Mouse (Mus musculus) neural tube, embryonic 13.5 days (tissue): Measurements from ENCODE around the gene Tssk6. TPM values are rescaled to one million over a fixed set of nuclear protein-coding genes. Genes with fewer than 3 reads are reported as not detected.
A peak's percentile ranks its signal among the peaks of the same experiment; 100 is the strongest.

Experiments used
- ATAC-seq: fragments of 200-750 bp; cut with Nextera tagmentation; 2 replicates; pipeline ENCODE4 v1.8.0; 2017; ENCODE audit warnings: low read depth, mild to moderate bottlenecking, moderate TSS enrichment, moderate library complexity
- H3K27ac ChIP-seq: fragments of 300-500 bp; sonication (generic); replicated peaks from 2 replicates; pipeline ENCODE4 v1.5.1; 2015; ENCODE audit warnings: moderate library complexity, mild to moderate bottlenecking, inconsistent platforms
- H3K27me3 ChIP-seq: fragments of 300-500 bp; sonication (generic); 2 replicates; pipeline ENCODE4 v1.6.1; 2015; ENCODE audit warnings: mild to moderate bottlenecking, inconsistent platforms
- H3K36me3 ChIP-seq: fragments of 300-500 bp; sonication (generic); 2 replicates; pipeline ENCODE4 v1.6.1; 2015; ENCODE audit warnings: mild to moderate bottlenecking, inconsistent platforms
- H3K4me1 ChIP-seq: fragments of 300-500 bp; sonication (generic); replicated peaks from 2 replicates; pipeline ENCODE4 v1.6.1; 2015; ENCODE audit warnings: inconsistent platforms
- H3K4me2 ChIP-seq: fragments of 300-500 bp; sonication (generic); 2 replicates; pipeline ENCODE4 v1.6.1; 2015; ENCODE audit warnings: inconsistent platforms, mild to moderate bottlenecking, moderate library complexity
- H3K4me3 ChIP-seq: fragments of 300-500 bp; sonication (generic); 2 replicates; pipeline ENCODE4 v1.5.1; 2015; ENCODE audit warnings: mild to moderate bottlenecking, inconsistent platforms
- H3K9ac ChIP-seq: fragments of 300-500 bp; sonication (generic); 2 replicates; pipeline ENCODE4 v1.6.1; 2015; ENCODE audit warnings: moderate library complexity, mild to moderate bottlenecking, inconsistent platforms
- H3K9me3 ChIP-seq: fragments of 300-500 bp; sonication (generic); 2 replicates; pipeline ENCODE4 v1.6.1; 2016; ENCODE audit warnings: inconsistent platforms
- WGBS: fragments of 180-500 bp; shearing (Covaris S2); methylation state at CpG from one replicate; pipeline ENCODE4 v1.1.7; 2015; 5-methylcytosine and 5-hydroxymethylcytosine counted together
- polyA plus RNA-seq: library from polyadenylated mRNA; unstranded; fragments of >200 nt; fragmentation: Nextera tagmentation; extraction: Ambion mirVana; gene quantifications from 2 replicates; pipeline ENCODE4 v1.2.1, GENCODE M21; 2015

Gene Tssk6
- 3.4 TPM in 2 replicates for polyA plus RNA-seq

DNA sequence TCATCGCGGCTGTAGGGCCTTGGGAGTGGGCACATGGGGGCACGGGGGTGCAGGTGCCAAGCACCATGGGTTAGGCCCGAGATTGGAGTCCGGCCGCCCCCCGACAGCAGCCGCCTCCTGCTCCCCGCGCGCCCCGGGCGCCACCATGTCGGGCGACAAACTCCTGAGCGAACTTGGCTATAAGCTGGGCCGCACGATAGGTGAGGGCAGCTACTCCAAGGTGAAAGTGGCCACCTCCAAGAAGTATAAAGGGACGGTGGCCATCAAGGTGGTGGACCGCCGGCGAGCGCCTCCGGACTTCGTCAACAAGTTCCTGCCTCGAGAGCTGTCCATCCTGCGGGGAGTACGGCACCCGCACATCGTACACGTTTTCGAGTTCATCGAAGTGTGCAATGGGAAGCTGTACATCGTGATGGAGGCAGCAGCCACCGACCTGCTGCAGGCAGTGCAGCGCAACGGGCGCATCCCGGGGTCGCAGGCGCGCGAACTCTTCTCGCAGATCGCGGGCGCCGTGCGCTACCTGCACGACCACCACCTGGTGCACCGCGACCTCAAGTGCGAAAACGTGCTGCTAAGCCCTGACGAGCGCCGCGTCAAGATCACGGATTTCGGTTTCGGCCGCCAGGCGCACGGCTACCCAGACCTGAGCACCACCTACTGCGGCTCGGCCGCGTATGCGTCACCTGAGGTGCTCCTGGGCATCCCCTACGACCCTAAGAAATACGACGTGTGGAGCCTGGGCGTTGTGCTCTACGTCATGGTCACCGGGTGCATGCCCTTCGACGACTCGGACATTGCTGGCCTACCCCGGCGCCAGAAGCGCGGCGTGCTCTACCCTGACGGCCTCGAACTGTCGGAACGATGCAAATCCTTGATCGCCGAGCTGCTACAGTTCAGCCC is at the start of gene Tssk6, which contains the start of the genes Ndufa13 and Yjefn3:
TSS of gene Tssk6 (plus strand) at position 22 of the 900 bp plus-strand sequence.
TSS of gene Ndufa13 (minus strand) at position 396 of the 900 bp plus-strand sequence.
TSS of gene Yjefn3 (minus strand) at position 550 of the 900 bp plus-strand sequence.
- H3K4me2 ChIP-seq = peak within 1 kb of the TSS; percentile 93
- 2% methylated on average over 89 of the region's 89 CpGs for whole genome bisulfite sequencing
- peak; percentile 10 for ATAC-seq
- H3K4me3 ChIP-seq = peak within 1 kb of the TSS; percentile 73
- H3K9ac ChIP-seq = peak within 1 kb of the TSS; percentile 81
- H3K4me1 ChIP-seq = peaks cover 56% of the 10 kb centered on the region
- peaks cover 12% of the 10 kb centered on the region; the same call in 1 of the 2 replicates for H3K36me3 ChIP-seq
- peak within 1 kb of the TSS; percentile 93 for H3K27ac ChIP-seq
- H3K9me3 ChIP-seq = no peaks in the 10 kb centered on the region
- no peaks in the 10 kb centered on the region for H3K27me3 ChIP-seq

DNA sequence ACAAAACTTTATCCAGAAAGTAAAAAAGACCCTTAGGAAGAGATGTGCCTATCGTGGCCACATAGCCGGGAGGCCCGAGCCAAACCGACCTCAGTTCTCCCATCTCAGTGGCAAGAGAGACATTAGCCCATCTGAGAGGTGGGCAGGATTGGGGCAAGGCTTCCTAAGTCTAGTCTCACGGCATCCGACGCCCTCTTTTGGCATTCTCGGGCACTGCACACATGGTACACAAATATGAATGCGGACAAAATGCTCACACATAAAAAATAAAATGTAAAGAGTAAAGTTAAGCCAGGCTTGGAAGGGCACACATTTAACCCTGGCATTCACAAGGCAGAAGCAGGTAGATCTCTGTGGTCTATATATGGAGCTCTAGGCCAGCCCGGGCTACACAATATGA is 48.1 kb upstream of the Tssk6 start:
- no peaks in the 10 kb centered on the region for H3K4me1 ChIP-seq
- no peak overlapping the region for H3K4me3 ChIP-seq
- H3K27ac ChIP-seq = no peak overlapping the region
- H3K9ac ChIP-seq = no peak overlapping the region
- no peak overlapping the region for H3K4me2 ChIP-seq
- 93% methylated on average over 10 of the region's 10 CpGs for WGBS
- H3K9me3 ChIP-seq = no peaks in the 10 kb centered on the region
- ATAC-seq = no peak
- H3K36me3 ChIP-seq = peaks cover 12% of the 10 kb centered on the region
- no peaks in the 10 kb centered on the region for H3K27me3 ChIP-seq

DNA sequence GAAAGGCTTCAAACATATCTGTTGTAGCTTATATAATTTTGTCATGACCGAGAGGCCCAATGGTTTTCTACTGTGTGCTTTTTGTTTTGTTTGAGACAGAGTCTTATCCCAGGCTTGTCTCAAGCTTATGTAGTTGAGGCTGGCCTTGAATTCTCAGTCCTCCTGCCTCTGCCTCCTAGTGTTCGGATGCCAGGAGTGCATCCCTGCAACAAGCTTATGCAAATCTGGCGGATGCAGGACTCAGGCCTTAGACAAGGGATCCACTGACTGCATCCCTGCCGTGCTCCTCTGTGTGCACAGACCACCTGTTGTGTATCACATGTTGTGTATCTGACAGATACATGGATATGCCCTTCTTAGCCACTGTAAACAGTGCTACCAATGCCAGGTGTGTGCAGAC is 41.2 kb upstream of the Tssk6 start:
- WGBS = 62% methylated on average over 4 of the region's 4 CpGs
- Histone ChIP-seq H3K9ac (no peak overlapping the region), H3K4me2 (no peak overlapping the region), H3K9me3 (no peaks in the 10 kb centered on the region), H3K36me3 (peaks cover 47% of the 10 kb centered on the region), H3K4me1 (no peaks in the 10 kb centered on the region), H3K27me3 (no peaks in the 10 kb centered on the region), H3K27ac (no peak overlapping the region), H3K4me3 (no peak overlapping the region)
- no peak for ATAC-seq

DNA sequence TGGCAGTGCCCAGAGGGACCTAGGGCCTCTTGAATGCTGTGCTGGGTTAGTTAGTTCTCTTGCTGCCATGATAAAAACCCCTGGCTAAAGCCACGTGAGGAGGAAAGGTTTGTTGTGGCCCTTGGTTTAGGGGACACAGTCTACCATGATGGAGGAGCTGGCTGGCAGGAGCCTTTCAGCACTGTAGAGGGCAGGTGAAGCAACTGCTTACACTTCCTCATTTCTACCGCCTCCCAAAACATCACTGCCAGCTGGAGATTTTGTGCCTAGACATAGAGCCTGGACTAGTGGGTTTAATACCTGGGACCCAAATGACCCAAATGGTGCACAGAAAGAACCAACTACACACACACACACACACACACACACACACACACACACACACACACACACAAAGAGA is 40.7 kb upstream of the Tssk6 start:
- no peak overlapping the region for H3K4me2 ChIP-seq
- ATAC-seq = no peak
- H3K9ac ChIP-seq = no peak overlapping the region
- WGBS = 64% methylated on average over 2 of the region's 2 CpGs
- no peaks in the 10 kb centered on the region for H3K27me3 ChIP-seq
- peaks cover 47% of the 10 kb centered on the region for H3K36me3 ChIP-seq
- H3K4me1 ChIP-seq = no peaks in the 10 kb centered on the region
- H3K27ac ChIP-seq = no peak overlapping the region
- no peak overlapping the region for H3K4me3 ChIP-seq
- no peaks in the 10 kb centered on the region for H3K9me3 ChIP-seq

DNA sequence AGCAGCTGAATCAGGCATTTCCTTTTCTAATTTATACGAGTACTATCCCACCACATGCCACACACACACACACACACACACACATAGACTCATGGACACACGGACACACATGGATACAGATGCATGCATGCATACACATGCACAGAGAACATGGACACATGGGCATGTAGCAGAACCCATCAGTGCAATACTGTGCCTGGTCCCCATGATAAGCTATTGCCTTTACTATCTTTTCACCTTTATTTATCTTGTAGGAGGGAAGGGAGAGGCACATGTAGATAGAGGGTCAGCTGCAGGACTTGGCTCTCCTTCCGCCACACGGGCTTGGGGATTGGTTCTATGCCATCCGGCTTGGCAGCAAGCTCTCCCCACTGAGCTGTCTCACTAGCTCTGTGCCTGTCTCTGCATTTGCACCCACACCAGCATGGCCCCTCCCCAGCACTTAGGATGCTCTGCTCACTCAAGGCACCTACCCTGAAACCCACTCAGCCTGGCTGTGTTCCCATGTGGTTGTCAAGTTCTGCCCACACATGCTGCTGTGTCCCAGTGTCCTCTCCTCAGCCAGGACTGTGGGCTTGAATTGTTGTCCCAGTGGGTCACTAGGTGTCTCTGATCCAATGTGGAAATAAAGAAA is 38.5 kb upstream of the Tssk6 start:
- H3K4me2 ChIP-seq = no peak overlapping the region
- WGBS = 95% methylated on average over 5 of the region's 5 CpGs
- no peak overlapping the region for H3K9ac ChIP-seq
- no peak overlapping the region for H3K4me3 ChIP-seq
- H3K27me3 ChIP-seq = no peaks in the 10 kb centered on the region
- no peak for ATAC-seq
- no peaks in the 10 kb centered on the region for H3K9me3 ChIP-seq
- H3K4me1 ChIP-seq = no peaks in the 10 kb centered on the region
- H3K27ac ChIP-seq = no peak overlapping the region
- H3K36me3 ChIP-seq = peaks cover 44% of the 10 kb centered on the region

DNA sequence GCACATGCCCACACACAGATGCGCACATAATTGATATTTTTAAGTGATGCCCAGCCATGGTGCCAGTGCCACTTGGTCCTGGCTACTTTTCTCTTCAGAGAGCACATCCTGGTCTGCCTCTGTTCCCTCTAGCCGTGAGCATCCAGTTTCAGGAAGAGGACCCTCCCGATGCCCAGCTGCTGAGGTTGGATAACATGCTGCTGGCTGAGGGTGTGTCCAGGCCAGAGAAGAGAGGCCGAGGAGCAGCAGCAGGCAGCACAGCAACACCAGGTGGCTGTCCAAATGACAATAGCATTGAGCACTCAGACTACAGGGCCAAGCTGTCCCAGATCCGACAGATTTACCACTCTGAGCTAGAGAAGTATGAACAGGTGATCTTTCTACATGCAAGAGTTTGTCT is 37.8 kb upstream of the Tssk6 start:
- no peak for ATAC-seq
- Histone ChIP-seq H3K27me3 (no peaks in the 10 kb centered on the region), H3K4me3 (no peak overlapping the region), H3K9me3 (no peaks in the 10 kb centered on the region), H3K36me3 (peaks cover 40% of the 10 kb centered on the region), H3K4me1 (no peaks in the 10 kb centered on the region), H3K4me2 (no peak overlapping the region), H3K27ac (no peak overlapping the region), H3K9ac (no peak overlapping the region)
- 84% methylated on average over 5 of the region's 5 CpGs for WGBS

DNA sequence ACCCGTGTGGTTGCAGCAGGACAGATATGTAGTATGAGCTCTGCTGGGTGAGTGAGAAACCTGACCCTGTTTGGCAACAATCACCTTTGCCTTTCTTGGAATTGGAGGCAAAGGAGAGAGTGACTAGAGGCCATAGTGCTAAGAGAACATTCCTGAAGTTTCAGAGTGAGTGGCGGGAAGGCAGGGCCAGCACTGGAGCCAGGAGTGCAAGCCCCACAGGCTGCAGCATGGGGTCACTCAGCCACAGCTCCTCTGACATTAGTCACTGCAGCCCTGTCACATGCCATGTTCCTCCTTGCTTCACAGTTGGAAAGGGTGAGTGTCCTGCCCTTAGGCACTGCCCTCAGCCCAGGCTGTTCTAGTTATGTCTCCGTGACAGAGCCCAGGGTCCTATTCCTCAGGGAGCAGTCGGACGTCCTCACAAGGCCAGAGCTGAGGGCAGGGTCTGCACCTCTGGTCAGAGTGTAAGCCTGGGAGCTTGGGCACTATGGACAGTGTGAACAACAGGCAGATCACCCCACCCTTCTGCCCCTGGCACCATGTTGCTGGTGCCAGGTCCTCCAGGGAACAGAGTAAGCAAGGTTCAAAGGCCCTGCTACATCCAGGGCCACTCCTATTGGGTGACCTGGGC is 34.2 kb upstream of the Tssk6 start:
- no peak for ATAC-seq
- H3K4me1 ChIP-seq = no peaks in the 10 kb centered on the region
- no peaks in the 10 kb centered on the region for H3K9me3 ChIP-seq
- H3K27me3 ChIP-seq = no peaks in the 10 kb centered on the region
- H3K9ac ChIP-seq = no peak overlapping the region
- peaks cover 27% of the 10 kb centered on the region for H3K36me3 ChIP-seq
- 79% methylated on average over 5 of the region's 5 CpGs for WGBS
- no peak overlapping the region for H3K4me2 ChIP-seq
- no peak overlapping the region for H3K27ac ChIP-seq
- H3K4me3 ChIP-seq = no peak overlapping the region

DNA sequence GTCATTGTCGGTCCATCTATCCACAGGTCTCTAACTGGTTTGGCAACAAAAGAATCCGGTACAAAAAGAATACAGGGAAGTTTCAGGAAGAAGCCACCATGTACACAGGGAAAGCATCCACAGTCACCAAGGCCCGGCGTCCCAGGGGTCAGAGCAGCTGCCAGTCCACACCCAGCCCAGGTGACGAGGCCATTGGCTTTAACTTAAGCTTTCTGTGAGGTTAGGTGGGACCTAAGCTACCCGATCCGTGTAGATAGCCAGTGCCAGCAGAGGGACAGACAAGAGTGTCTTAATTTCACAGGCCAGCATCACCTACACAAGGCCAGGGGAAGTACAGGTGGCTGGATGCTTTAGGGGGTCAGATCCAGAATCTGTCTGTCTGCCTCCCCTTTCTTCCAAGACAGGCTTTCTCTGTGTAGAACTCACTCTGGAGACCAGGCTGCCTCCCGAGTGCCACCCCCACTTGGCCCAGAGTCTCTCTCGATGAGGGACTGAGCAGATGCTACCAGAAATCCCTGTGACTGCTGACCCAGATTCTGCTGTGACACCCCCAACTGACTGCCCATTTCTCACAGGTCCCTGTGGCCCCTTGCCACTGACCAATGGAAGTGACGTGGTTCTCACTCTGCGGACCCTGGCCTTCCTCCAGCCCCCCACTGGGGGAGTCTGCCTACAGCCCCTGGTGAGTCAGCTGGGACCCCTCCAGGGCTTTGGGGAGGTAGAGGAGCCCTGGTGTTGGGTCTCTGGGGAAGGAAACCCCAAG is 31.8 kb upstream of the Tssk6 start:
- Histone ChIP-seq H3K27ac (no peak overlapping the region), H3K36me3 (peaks cover 15% of the 10 kb centered on the region), H3K4me3 (no peak overlapping the region), H3K9ac (no peak overlapping the region), H3K4me2 (no peak overlapping the region), H3K4me1 (no peaks in the 10 kb centered on the region), H3K9me3 (no peaks in the 10 kb centered on the region), H3K27me3 (no peaks in the 10 kb centered on the region)
- WGBS = 82% methylated on average over 11 of the region's 11 CpGs
- no peak for ATAC-seq

DNA sequence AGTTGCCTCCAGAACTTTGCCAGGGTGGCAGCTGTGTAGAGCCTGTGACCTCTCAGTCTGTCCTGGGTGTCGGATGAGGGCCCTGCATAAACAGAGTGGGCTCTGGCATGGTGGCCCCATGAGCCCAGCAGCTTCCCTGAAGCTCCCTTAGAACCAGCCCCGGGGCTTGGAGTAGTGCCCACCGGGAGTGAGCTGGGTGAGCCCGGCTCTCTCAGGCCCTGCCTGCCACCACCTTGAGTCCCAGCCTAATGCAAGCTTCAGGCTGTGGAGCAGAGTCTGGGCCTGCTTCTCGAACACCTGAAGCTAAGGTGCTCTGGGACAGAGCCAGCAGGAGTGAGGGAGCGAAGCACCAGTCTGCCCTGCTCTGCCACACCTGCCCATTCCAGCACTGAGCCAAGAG is 31.1 kb upstream of the Tssk6 start:
- Histone ChIP-seq H3K27ac (no peak overlapping the region), H3K9me3 (no peaks in the 10 kb centered on the region), H3K9ac (no peak overlapping the region), H3K4me2 (no peak overlapping the region), H3K27me3 (no peaks in the 10 kb centered on the region), H3K36me3 (peaks cover 15% of the 10 kb centered on the region; the same call in 1 of the 2 replicates), H3K4me1 (no peaks in the 10 kb centered on the region), H3K4me3 (no peak overlapping the region)
- 89% methylated on average over 6 of the region's 6 CpGs for WGBS
- no peak for ATAC-seq

DNA sequence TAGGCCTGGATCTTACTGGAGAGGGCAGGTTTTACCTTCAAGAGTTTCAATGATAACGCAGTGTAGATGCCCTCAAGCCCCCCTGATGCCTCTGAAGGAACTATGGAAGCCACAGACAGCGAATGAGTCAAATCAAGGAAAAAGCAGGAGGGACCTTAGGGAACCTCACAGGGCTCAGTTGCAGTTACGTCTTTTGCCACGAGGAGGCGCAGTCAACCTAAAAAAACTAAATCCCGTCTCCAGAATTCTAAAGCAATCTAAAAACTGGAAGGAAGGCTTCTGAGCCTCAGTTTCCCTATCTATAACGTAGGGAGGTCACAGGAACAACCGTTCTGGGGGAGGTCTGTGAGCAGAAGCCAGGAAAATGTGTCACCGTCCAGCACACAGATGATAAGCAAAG is 27.8 kb upstream of the Tssk6 start:
- no peak overlapping the region for H3K27ac ChIP-seq
- no peak overlapping the region for H3K9ac ChIP-seq
- WGBS = 12% methylated on average over 9 of the region's 9 CpGs
- H3K9me3 ChIP-seq = no peaks in the 10 kb centered on the region
- H3K4me2 ChIP-seq = no peak overlapping the region
- peaks cover 23% of the 10 kb centered on the region for H3K27me3 ChIP-seq
- ATAC-seq = no peak
- H3K36me3 ChIP-seq = peaks cover 15% of the 10 kb centered on the region; the same call in 1 of the 2 replicates
- H3K4me1 ChIP-seq = no peaks in the 10 kb centered on the region
- no peak overlapping the region for H3K4me3 ChIP-seq

DNA sequence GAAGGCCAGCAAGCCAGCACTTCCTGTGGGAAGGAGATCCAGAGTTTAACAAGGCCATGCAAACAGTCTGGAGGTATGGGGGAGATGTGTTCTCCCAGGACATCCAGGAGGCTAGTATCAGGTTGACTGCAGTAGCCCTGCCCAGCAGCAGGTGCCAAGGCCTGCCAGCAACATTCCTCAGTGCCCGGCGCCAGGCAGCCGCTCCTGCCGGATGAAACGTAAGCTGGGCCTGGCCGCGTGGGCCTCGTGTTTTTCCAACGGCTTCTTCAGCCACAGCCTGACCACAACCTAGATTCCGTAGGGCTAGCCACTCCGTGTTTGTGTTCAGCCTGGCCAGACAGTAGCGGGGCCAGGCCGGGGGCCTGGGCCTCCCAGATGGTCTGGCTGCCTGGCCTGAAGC is 27.3 kb upstream of the Tssk6 start:
- Histone ChIP-seq H3K4me3 (no peak overlapping the region), H3K27me3 (peaks cover 28% of the 10 kb centered on the region), H3K4me2 (no peak overlapping the region), H3K4me1 (no peaks in the 10 kb centered on the region), H3K36me3 (peaks cover 15% of the 10 kb centered on the region; the same call in 1 of the 2 replicates), H3K9me3 (no peaks in the 10 kb centered on the region), H3K9ac (no peak overlapping the region), H3K27ac (no peak overlapping the region)
- 86% methylated on average over 13 of the region's 13 CpGs for whole genome bisulfite sequencing
- no peak for ATAC-seq
